Mouse (Mus musculus) MEL (cell line): ENCODE data around the gene Rbms3.

Source experiments
- CHD2 ChIP-seq: IDR thresholded peaks from 2 replicates; pipeline ENCODE4 v1.6.1; 2011; ENCODE audit warnings: low read length, improper control_type of control experiment
- CTCF ChIP-seq, 3 experiments: IDR thresholded peaks in 2 of 3; conservative IDR thresholded peaks in 1 of 3; 2 replicates each; pipeline ENCODE4 v1.5.1; 2011 to 2012; ENCODE audit warnings: low read length in 3 of 3, low read depth in 2 of 3, mild to moderate bottlenecking in 2 of 3, improper control_type of control experiment in 1 of 3, inconsistent platforms in 1 of 3, mixed read lengths in 1 of 3, moderate library complexity in 1 of 3; ENCODE audit not compliant: control insufficient read depth in 1 of 3, insufficient read depth in 1 of 3, poor library complexity in 1 of 3, severe bottlenecking in 1 of 3
- EP300 ChIP-seq, 2 experiments: IDR thresholded peaks; 2 replicates each; pipeline ENCODE4 v1.6.1; 2011; ENCODE audit warnings: improper control_type of control experiment in 2 of 2, low read length in 2 of 2, low read depth in 1 of 2, mild to moderate bottlenecking in 1 of 2
- GATA1 ChIP-seq: IDR thresholded peaks from 2 replicates; pipeline ENCODE4 v1.6.1; 2011; ENCODE audit warnings: low read depth, low read length, improper control_type of control experiment
- MAFK ChIP-seq: IDR thresholded peaks from 2 replicates; pipeline ENCODE4 v1.6.1; 2011; ENCODE audit warnings: low read depth, mild to moderate bottlenecking, low read length, improper control_type of control experiment, borderline replicate concordance
- MAX ChIP-seq: IDR thresholded peaks from 2 replicates; pipeline ENCODE4 v1.6.1; 2011; ENCODE audit warnings: low read length, improper control_type of control experiment
- MEF2A ChIP-seq: IDR thresholded peaks from 2 replicates; pipeline ENCODE4 v1.6.1; 2014; ENCODE audit warnings: low read depth, mild to moderate bottlenecking, inconsistent platforms, low read length, improper control_type of control experiment; ENCODE audit not compliant: poor library complexity, insufficient replicate concordance, severe bottlenecking; ENCODE audit errors: extremely low read depth
- NRF1 ChIP-seq: IDR thresholded peaks from 2 replicates; pipeline ENCODE4 v1.6.1; 2014; ENCODE audit warnings: low read depth, mild to moderate bottlenecking, inconsistent platforms, low read length, improper control_type of control experiment, moderate library complexity; ENCODE audit not compliant: poor library complexity, insufficient read depth, severe bottlenecking
- POLR2A ChIP-seq, 2 experiments: IDR thresholded peaks; 2 replicates each; pipeline ENCODE4 v1.6.1; 2011 to 2012; ENCODE audit warnings: low read length in 2 of 2, mild to moderate bottlenecking in 2 of 2, control low read depth in 1 of 2, improper control_type of control experiment in 1 of 2, low read depth in 1 of 2, moderate library complexity in 1 of 2; ENCODE audit not compliant: control insufficient read depth in 1 of 2, insufficient read depth in 1 of 2, poor library complexity in 1 of 2
- POLR2AphosphoS2 ChIP-seq: IDR thresholded peaks from 2 replicates; pipeline ENCODE4 v1.6.1; 2011; ENCODE audit warnings: low read length, improper control_type of control experiment
- SIN3A ChIP-seq: IDR thresholded peaks from 2 replicates; pipeline ENCODE4 v1.6.1; 2012; ENCODE audit warnings: low read length, improper control_type of control experiment, inconsistent platforms
- TBP ChIP-seq: IDR thresholded peaks from 2 replicates; pipeline ENCODE4 v1.8.0; 2011; ENCODE audit warnings: low read depth, low read length, improper control_type of control experiment
- USF1 ChIP-seq: IDR thresholded peaks from 2 replicates; pipeline ENCODE4 v1.6.1; 2014; ENCODE audit warnings: low read depth, mild to moderate bottlenecking, inconsistent platforms, low read length, improper control_type of control experiment, moderate library complexity

DNA sequence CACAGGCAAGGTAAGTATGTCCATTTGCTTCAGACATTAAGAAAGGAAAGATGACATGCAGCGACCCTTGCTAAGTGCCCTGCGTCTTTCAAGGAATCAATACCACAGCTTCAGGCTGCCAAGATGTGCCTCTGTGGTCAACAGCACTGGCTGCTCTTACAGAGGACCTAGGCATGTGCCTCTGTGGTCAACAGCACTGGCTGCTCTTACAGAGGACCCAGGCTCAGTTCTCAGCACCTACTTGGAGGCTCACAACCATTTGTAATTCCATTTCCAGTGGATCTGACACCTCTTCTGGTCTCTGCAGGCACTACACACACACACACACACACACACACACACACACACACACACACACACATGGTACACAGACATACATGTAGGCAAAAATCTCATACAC is 545.2 kb downstream of the Rbms3 start:
- TF ChIP-seq CTCF (IDR thresholded peaks at IDR 0.05 in 2 of 3, conservative IDR thresholded peaks at IDR 0.05 in 1 of 3; ENCODE audit: control insufficient read depth in 1 of 3, insufficient read depth in 1 of 3, low read depth in 2 of 3, low read length in 3 of 3, poor library complexity in 1 of 3, severe bottlenecking in 1 of 3), result no peak
- TF ChIP-seq MAX, result no peak
- TF ChIP-seq POLR2AphosphoS2, result no peak
- no peak for TF ChIP-seq POLR2A (IDR thresholded peaks at IDR 0.05; ENCODE audit: control insufficient read depth in 1 of 2, insufficient read depth in 1 of 2, low read depth in 1 of 2, low read length in 2 of 2, poor library complexity in 1 of 2)
- no peak for TF ChIP-seq GATA1
- TF ChIP-seq MEF2A, result no peak
- no peak for TF ChIP-seq EP300 (IDR thresholded peaks at IDR 0.05; ENCODE audit: low read depth in 1 of 2, low read length in 2 of 2)
- TF ChIP-seq USF1, result no peak
- no peak for TF ChIP-seq SIN3A
- TF ChIP-seq MAFK, result no peak
- TF ChIP-seq TBP, result no peak
- no peak for TF ChIP-seq NRF1
- no peak for TF ChIP-seq CHD2
